Mouse (Mus musculus) lung, postnatal 10 days (tissue): Measurements from ENCODE around the gene Mdga1.
A peak's percentile ranks its signal among the peaks of the same experiment; 100 is the strongest.

ENCODE experiments used
- DNase-seq: peaks from one replicate; pipeline ENCODE4 v3.0.0; 2021

Mdga1 gene

GRCm38 (mm10) chr17:29970037-29970555 is at the start of gene Mdga1:
Gene Mdga1 (minus strand): TSS chr17:29970087.
- DNase-seq = no peak

DNA sequence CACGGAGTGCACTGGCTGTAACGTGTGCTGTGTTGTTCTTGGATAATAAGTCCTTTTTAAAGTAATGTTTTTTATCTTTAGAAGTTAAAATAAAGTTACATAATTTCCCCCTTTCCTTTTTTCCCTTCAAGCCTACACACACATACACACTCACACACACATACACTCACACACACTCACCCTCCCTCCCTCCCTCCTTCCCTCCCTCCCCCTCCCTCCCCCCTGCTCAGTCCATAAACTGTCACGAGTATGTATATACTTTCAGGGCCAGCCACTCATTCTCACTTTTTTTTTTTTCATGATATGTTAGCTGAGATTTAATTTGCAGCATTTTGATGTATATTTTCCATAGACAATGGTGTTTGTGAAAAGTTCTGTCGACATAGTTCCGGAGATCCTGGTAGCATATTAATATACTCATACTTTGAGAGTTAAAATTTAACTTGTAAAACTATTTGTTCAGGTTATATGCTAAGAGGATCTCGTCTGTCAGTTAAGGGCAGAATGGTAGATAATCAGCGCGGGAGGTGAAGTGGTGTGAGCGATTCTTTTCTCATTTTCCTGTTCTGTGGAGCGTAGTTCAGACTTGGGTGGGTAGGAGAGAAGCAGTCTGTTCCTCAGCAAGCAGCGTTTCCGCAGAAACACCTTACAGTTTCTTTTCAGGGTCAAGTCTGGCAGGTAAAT is 49.2 kb upstream of the Mdga1 start:
- DNase-seq = no peak

DNA sequence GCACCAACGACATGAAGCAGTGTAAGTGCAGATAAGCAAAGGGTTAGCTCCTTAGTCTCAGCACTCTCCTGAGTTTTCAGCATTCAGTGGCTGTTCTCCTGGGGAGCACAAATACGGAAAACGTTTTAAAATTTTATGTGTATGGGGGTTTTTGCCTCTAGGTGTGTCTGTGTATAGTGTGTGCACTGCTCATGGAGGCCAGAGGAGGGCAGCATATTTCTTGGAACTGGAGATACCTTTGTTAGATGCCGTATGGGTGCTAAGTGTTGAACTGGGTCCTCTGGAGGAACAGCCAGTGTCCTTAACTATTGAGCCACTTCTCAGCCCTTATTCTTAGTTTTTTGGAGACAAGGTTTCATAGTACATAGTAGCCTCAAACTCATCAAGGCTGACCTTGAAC is 44.8 kb upstream of the Mdga1 start:
- no peak for DNase-seq

DNA sequence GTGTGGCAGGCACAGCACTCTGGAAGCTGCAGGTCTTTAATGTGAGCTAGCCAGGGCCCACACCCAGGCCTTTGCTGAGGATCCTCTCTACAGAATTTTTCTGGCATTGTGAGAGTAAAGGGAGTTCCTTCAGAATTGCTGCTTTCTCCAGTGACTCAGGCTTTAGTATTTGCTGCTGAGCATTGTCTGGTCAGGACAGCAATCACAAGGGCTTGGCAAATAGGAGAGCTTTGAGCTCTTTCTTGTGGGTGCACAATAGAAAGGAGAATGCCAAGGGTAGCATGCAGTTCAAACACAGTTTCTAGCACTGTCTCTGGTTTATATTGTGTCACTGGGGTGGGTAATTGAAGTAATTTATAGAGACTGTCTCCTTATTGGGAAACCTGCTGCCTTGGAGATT is 38.5 kb upstream of the Mdga1 start:
- DNase-seq = no peak

DNA sequence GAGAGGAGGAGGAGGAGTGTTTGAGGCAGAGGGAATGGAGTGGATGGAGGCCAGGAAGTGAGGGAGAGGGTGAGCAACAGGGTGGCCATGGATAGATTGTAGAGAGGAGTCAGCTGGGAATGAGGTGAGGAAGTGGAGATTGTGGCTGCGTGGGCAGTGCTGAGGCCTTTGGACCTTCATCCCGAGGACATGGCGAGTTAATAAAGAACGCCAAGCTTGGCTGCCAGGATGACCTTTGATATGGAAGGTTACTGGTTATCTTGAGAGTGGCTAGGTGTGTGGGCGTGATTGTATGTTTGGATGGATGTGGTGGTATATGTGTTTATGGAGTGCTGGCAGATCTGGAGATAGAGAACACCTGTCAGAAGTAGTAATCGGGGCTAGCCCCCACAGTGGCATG is 38.0 kb upstream of the Mdga1 start:
- DNase-seq = no peak

DNA sequence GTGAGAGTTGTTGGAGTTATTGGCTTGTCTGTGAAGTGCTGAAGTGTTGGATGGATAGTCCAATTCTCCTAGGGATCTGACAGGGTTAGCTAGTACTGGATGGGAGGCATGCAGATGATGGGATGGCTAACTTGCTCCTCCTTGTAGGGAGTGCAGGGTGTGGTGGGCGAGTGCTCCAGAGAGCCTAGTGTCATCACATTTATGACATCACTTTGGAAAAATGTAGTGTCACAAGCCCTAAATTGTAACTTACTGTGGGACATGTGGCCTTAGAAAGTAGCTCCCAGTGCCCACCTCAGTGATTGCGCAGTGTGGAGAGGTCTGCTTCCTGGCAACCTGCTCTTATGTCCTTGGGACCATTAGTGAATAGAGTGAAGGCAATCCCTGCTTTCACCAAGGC is 37.0 kb upstream of the Mdga1 start:
- DNase-seq = no peak

DNA sequence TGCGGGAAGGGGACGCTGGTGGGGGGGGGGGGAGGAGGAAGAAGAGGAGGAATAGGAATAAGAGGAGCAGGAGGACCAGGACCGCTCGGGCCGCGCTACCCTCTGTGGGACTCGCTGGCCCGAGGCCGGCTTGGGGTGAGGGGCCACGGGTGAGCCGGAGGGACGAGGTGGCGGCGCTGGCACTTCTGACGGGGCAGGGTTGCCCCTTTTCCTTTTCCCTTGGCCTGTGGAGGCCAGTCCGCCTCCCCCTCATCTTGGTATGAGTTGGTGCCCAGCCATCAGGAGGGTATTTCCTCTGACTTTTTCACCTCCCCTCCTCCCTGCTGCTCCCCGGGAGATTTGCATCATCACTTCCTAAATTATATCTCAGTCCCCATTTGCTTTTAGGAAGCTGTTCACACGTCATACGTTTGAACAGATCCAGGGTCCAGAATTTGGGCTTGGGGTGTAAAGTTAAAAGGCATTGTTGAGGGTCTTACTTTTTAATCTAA is 35.6 kb upstream of the Mdga1 start:
- peak; percentile 62 for DNase-seq

- no peak for DNase-seq
Observed at GRCm38 (mm10) chr17:30005103-30005443, 35.2 kb upstream of the Mdga1 start.

DNA sequence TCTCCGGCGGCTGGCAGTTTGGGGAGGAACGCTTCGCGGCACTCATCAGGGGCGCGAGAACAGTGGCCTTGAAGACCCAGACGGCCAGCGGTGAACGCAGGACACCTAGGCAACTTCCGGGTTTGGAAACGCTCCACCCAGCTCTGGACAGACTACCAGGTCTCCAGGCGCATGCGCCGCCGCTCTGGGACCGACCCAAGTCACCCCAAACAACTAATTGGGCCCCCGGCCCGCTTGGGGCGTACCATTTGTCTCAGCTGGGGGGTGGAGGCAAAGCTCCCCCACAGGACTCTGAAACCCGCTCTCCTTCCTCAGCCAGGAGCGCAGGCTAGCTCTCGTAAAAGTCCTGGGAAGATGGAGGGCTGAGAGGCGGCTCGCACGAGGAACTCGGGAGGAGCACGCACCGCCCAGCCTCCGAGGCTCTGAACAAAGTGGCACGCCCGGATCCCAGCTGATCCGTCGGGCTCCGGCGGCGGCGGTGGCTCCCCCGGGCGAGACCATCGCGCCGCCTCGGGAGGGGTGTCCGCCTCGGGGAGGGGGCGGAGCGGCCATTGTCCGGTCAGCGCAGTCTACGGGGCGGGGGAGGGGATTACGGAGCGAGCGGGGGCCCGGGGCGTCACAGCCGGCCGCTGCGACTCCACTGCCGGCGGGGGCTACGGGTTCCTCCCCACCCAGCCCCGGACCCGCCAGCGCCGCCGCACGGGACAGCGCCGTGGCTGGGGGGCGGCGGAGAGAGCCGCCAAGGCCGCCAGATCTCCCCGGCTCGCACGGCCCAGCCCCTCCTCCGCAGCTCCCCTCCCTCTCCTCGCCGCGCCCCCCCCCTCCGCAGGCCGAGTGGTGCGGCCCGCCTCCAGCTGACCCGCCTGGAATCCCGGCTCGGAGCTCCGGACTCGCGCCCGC is 34.6 kb upstream of the Mdga1 start, which contains the start of gene Zfand3:
TSS of gene Zfand3 (plus strand) at position 531 of the 900 bp plus-strand sequence.
- DNase-seq = peak; percentile 97

DNA sequence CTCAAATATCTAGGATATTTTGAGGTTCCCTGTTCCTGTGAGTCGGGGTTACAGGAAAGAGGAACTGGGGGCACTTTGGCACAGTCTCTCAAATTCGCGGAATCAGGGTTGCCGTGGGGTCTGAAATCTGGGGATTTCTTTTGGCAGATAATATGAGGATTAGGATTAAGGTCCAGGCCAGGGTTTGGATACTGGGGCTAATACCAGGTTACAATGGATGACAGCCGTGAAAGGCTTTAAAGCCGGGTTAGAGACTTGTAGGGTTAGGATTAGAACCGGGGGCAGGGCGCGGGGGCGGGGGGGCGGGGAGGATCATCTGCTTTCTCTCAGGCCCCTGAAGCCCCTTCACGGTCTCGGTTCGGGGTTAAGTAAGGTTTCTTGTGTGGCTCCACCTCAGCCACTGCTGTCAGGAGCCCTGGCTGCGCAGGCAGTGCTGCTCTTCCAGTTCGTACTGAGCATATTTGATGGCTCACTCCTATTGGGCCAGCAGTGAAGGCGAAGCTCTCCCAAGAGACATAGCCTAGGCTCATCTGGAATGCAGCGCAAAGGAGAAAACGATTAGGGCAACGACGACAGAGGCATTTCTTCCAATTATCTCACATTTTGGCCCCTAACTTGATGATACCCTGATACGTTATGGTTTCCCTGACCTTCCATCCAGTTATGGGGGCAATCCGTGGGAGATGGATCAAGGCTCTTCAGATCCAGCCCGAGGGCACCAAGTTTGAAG is 28.8 kb upstream of the Mdga1 start:
- no peak for DNase-seq

DNA sequence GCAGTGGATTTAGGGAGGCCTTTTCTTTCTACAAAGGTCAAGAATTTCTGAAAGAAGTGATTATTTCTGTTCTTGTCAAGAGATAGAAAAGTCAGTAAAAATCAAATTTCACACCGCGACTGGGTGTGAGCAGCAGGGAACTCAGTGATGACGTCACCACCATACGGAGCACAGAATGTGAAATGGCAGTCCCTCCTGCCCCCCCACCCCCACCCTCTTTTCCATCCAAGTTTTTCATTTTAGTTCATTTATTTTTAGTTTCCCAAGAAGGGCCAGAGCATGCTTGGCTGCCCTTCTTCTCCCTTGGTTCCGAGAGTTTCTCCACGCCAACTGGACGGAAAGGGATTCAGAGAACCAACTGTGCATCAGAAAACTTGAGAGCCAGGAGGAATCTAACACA is 27.8 kb upstream of the Mdga1 start:
- DNase-seq = no peak

DNA sequence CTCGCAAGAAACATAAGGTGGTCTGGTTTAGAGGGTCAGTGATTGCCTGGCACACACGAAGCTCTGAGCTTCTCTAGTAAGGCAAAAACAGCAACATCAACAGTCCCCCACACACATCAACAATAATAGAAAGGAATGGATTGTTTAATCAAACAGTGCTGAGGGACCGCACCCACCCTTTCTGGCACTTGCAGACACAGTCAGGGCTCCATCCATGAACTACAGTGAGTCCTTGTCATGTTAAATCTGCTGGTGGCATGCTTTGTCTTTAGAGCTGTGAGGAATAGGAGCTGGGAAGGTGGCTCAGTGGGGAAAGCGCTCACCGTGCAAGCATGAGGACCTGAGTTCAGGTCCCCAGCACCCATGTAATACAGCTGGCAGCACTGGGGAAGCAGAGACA is 26.1 kb upstream of the Mdga1 start:
- no peak for DNase-seq

GRCm38 (mm10) chr17:29994459-29994858 is 24.6 kb upstream of the Mdga1 start:
- no peak for DNase-seq

DNA sequence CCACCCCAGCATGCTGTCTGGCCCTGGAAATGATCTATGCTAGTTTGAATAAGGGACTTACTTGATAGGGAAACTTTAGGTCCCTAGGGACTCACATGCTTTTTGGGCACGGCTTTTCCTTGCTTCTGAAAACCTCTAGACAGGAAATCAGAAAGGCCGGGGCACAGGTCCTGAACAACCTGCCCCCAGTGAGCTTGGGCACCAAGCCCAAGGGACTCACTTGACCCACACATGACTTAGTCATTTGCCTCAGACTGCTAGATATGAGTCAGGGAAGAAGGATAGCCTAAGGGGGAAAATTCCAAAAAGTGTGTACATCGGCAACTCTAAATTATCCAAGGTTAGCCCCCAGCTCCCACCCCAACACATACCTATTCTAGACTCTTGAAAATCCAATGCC is 24.1 kb upstream of the Mdga1 start:
- no peak for DNase-seq

- DNase-seq = no peak
Observed at GRCm38 (mm10) chr17:29993488-29993887, 23.6 kb upstream of the Mdga1 start.

DNA sequence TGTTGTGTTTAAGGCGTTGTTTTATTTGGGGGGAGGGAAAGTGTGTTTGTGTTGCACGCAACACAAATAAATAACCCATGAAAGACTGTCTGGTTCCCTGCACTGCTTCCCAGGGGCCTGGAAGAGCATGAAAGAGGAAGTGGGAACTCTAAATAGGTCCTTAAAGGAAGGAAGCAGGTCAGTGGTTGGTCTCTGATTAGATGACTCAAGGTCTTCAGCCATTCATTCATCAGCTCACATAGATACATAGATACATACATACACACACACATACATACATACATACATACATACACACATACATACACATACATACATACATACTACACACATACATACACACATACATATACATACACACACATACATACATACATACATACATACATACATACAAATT is 21.0 kb upstream of the Mdga1 start:
- DNase-seq = no peak

- no peak for DNase-seq
Observed at GRCm38 (mm10) chr17:29990136-29990535, 20.2 kb upstream of the Mdga1 start.

- DNase-seq = no peak
Observed at GRCm38 (mm10) chr17:29989653-29990052, 19.8 kb upstream of the Mdga1 start.

DNA sequence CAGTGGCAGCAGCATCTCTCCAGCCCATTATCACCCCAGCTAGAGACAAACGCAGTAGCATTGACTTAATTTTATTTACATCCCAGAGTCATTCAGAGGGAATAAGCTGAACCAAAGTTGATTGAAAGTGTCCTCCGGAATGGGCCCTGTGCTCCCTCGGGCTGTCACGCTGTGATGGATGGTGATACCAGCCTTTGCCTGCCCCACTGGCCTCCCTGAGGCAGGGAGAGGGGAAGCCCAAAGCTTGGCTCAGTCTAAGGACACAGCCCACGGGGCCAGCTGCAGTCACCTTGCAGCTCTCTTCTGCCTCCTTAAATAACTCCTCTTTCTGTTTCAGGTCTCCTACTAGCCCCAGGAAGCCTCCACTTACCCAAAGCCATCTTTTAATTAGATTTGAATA is 18.3 kb upstream of the Mdga1 start:
- no peak for DNase-seq

GRCm38 (mm10) chr17:29985534-29985933 is 15.6 kb upstream of the Mdga1 start:
- DNase-seq = peak; percentile 86

DNA sequence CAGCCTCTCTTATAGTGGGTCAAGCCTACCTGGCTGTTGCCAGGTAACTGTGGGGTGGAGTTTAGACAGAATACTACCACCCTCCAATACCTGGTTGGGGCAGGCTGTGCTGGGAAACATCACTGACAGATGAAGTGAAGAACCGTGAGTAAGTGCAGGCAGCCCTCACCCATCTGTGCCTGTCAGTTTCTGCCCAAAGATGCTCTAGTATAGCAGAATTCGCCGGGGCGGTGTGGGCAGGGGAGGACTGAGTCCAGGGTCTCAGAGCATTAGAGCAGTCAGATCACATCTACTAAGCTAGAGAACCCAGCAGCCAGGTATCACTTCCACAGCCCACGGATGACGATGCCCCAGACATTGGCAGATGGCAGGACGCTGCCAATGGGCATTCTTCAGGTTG is 15.0 kb upstream of the Mdga1 start:
- DNase-seq = no peak

DNA sequence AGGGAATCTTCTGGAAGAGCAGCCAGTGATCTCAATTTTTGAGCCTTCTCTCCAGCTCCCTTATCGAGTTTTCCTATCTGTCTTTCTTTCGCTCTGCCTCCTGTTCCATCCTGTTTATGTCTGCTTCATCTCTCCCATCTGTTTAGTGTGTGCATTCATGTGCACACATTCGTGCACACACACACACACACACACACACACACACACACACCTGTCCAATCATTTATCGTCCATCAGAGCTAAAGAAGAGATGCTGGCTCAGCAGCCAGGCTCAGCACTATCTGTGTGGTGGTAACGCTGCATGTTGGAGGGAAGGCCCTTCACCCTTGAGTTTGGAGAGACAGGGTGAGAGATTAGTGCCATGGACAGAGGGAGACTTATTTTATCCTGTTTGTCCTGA is 13.3 kb upstream of the Mdga1 start:
- no peak for DNase-seq

GRCm38 (mm10) chr17:29981568-29981967 is 11.7 kb upstream of the Mdga1 start:
- DNase-seq = peak; percentile 31
